Mouse (Mus musculus) 3T3-L1 (cell line): Measurements from ENCODE around the gene Prkcz.
A peak's percentile ranks its signal among the peaks of the same experiment; 100 is the strongest.
"Not testable (repeated sequence)": the region's sequence is repeated elsewhere in the genome, so short reads cannot be mapped to it uniquely, and the experiment has no call there.

Source experiments
- DNase-seq: peaks from one replicate; pipeline ENCODE4 v3.0.0-alpha.2; 2015; ENCODE audit warnings: low read depth, low spot score

Prkcz gene

GRCm38 (mm10) chr4:155248054-155248453, 113.1 kb downstream of the Prkcz start:
- not testable (repeated sequence) for DNase-seq

- DNase-seq, result no peak
Measured at GRCm38 (mm10) chr4:155246691-155247105, 114.5 kb downstream of the Prkcz start.

DNA sequence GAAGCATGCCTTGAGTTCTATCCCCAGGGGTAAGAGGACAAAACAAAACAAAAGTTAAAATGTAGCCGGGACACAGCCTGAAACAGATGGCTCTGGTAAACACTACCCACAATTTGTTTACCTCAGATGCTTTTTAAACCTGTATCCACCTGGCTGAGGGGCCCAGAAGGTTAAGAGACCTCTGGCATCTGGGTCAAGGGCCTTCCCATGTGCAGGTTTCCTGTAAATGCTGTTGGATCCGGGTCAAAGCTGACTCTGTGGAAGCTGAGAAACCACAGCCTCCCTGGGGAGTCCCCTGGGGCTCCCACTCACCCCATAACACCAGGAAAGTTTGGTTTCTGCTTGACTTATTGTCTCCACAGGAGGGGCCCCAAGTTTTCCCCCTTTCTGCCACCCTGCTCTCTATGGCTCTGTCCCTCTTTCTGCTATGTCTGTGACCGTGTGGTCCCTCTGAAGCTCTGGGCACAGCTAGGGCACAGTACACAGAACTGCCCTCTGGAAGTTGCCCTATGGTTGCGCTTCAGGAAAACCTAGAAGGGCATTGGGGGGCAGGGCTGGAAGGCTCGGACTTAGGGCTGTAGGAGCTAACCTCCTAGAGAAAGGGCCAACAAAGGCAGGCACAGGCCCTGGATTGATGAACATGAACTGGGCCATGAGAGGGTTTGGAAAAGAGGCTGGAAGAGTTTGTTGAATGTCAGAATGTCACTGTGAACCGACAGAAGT, 115.2 kb downstream of the Prkcz start:
- peak; percentile 49 for DNase-seq

DNA sequence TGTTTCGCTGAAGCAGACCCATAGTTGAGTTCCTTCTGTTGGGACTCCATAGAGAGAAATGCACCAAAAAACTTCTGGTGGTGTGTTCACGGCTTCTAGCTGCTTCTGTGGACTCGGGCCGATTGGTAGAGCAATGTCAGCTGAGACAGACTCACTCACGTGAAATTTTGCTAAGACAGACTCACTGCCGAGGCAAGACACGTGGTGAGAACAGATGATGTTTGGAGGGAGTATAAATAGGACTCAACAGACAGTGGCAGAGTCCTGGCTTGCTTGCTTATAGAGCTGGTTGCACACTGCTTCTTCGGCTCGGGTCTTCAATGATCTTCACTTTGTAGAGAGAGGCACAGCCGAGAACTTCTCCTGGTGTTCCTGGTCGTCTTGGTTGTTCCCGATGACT, 117.9 kb downstream of the Prkcz start:
- no peak for DNase-seq

DNA sequence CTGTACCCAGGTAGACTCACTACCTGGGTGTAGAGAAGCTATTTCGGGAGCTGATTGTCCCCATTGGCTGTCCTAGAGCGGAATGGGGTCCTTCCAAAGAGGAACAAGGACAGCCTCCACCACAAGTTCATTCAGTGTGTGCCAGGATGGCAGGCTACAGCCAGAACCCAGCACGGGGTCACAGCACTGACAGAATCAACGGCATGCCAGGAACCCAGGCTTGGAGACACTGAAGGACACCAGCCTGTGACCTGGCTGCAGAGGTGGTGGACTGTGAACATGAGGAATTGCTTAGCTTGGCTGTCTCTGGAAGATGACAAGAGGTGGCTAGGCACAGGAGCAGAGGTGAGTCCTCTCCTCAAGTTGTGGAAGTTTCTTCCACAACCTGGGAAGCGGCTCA, 118.9 kb downstream of the Prkcz start:
- no peak for DNase-seq

GRCm38 (mm10) chr4:155241789-155242188, 119.4 kb downstream of the Prkcz start:
- no peak for DNase-seq

DNA sequence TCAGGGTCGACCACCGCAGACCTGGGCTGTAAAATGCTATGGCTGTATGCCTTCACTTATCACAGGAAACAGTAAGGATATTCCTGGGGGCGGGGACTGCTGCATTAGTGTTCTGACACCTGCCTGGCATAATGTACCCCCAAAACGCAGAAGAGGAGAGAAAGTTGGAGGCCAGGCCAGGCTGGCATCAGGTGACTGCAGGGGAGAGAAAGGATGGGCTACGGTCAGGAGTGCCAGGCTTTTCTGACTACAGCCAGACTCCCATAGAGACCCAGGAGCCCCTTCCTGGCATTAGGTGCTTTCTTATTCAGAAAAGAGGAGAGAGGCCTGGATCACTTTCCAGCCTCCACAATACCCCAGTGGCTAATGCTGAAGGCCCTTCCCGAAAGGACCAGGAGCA, 121.7 kb downstream of the Prkcz start:
- no peak for DNase-seq

- DNase-seq, result peak; percentile 58
Measured at GRCm38 (mm10) chr4:155238276-155238675, 122.9 kb downstream of the Prkcz start.

DNA sequence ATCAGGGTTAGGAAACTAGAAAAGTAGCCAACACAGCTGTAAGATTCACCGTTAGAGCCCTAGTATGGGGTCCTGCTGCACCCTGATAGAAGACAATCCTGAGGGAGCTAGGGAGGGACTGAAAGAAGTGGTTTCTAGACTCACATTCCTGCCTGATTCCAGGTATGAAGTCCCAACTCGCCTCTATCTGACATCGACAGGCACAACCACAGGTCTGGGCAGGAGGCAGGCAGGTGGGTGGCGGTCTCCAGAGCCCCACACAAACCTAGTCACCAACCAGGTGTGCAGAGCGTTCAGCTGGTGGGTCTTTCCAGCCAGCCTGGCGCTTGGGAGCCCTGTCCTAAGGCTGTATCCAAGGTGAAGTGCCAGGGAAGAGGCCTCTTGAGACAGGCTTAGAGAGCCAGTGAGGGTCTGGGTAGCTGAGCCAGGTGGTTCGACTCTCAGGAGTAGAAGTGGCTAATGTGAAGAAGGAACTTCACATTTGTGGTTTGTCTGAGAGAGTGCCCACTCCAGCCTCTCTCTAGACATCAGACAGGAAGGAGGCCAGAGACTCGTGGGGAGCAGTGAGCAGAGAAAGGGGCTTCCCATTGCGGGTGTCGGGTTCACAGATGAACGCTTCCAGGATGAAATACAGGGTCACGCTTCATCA, 124.3 kb downstream of the Prkcz start:
- no peak for DNase-seq

DNA sequence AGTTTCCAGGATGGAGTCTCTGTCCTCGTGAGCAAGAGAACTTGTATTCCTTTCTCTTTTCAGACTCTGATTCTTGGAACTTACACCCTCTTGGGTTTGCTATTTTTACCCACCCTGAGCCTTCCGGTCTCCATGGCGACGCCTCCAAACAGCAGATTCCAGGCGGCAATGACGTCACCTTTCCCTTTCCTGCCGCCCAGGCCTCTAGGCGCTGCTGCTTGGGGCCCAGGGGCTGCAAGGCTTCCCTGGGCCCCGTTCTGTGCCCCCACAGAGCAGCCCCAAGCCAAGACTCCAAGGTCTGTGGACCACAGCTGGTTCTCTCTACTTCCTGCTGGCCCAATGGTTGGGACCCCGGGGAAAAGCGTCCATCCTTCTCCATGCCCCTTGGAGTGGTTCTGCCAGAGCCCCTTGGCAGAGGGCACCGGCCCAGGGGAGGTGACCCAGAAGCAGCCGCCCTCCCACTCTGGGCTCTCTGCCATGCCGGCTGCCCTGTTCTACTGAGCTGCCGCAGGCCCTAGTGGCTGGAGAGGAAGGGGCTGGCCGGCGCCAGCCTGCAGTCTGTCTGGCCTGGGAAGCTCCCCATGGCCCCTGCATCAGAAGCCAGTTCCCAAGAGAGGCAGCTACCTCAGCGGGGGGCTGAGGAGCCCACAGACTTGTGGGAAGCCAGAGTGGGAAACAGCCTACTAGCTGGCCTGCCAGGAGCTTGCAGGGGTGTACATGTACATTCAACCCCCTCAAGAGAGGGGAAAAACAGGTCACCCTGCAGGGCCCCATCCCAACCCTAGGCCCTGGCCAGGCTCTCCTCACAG, 125.6 kb downstream of the Prkcz start:
- peak; percentile 92 for DNase-seq

DNA sequence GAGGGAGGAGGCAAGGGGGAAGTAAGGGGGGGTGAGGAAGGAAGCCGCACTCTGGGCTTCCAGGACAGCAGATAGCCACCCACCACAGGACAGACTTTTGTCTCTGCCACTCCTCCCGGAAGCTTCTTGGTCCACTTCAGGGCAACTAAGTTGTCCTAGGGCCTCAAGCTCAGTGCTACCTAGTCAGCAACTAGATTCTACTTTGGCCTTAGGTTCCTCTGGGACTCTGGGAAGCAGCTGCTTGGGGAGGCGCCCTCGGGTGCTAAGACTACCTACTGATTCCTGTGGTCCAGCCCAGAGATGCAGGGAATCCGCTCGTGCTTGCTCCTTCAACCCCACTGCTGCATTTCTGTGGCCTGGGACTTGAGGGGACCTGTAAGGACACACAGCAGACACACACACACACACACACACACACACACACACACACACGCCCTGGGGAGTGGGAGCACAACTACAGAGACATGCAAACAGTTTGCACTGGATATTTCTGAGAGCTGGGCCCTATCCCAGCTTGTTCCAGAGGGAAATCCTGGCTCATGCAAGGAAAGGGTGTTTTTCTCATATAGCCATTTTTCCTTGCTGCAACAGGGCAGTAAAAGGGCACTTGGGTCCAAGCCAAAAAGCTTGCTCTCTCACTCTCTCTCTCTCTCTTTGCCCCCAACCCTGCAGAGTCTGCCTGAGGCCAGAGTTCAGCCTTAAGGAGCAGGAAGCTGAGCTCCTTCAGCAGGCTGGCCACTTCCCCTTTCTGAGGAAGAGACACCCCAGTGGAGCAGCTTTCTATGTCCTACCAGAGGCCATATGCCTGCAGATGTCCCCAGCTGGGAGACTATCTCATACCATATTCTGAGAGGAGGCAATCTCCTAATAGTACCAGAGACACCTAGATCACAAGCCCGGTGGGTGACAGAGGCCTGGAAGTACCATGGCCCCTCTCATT, 126.5 kb downstream of the Prkcz start:
- DNase-seq, result peak; percentile 59

GRCm38 (mm10) chr4:155233878-155234277, 127.3 kb downstream of the Prkcz start:
- DNase-seq, result peak; percentile 6

- no peak for DNase-seq
Measured at GRCm38 (mm10) chr4:155228461-155228860, 132.7 kb downstream of the Prkcz start.

GRCm38 (mm10) chr4:155227986-155228385, 133.2 kb downstream of the Prkcz start:
- DNase-seq, result no peak

GRCm38 (mm10) chr4:155225918-155226317, 135.2 kb downstream of the Prkcz start:
- DNase-seq, result no peak

GRCm38 (mm10) chr4:155223594-155224528, 137.3 kb downstream of the Prkcz start:
- DNase-seq, result peak; percentile 4

GRCm38 (mm10) chr4:155222841-155223593, 138.1 kb downstream of the Prkcz start:
- DNase-seq, result peak; percentile 87

DNA sequence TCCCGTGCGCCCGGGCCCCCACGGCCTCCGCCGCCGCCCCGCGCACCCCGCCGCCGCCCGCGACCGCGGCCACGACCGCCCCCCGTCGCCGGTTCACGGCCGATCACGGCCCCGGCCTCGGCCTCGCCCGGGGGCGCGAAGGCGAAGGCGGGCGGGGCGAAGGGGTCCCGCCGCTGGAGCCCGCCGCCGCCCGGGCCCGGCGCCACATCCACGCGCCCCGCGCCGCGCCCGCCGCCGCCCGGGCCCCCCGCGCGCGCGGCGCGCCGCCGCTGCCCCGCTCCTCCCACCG, 138.7 kb downstream of the Prkcz start, which contains the start of gene Ski:
TSS of gene Ski (minus strand) at position 41 of the 289 bp plus-strand sequence.
- no peak for DNase-seq
